Mouse (Mus musculus): ENCODE measurements at regions not wholly inside any gene's neighbourhood (a gene's known extent, or its start where the extent isn't known, plus 50 kb on each side); places are given as distances from the start of the nearest gene placed in this dataset.

DNA sequence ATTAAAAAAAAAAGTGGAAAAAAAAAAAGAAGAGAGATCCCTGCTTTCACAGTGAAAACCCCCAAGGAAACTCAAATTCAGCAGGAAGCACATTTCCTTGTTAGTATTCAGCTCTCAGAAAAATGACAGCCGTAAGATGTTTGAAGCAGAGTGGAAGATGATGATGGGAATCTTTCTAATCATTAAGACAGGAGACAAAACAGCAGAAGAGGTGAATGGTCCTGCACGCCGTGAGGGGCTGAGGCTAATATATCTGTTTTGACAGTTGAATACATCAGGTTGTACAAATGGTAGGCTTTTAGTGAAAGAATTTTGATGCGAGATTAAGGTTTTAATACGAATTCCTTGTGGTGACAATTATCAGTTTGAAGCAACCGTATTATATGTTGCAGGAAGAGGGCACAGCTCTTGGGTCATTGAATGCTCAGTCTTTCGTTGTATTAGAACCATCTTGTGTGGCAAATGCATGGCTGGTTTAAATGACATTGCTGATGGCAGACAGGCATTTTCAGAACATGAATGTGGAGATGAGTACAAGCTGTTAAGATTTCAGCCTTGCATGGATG, 649.3 kb downstream of the Hace1 start:
- intact Hi-C loops (cut with DNase I) = no loop called here
- DNase-seq (ENCODE audit: extremely low spot score in 1 of 2, low spot score in 2 of 2) = no peak

DNA sequence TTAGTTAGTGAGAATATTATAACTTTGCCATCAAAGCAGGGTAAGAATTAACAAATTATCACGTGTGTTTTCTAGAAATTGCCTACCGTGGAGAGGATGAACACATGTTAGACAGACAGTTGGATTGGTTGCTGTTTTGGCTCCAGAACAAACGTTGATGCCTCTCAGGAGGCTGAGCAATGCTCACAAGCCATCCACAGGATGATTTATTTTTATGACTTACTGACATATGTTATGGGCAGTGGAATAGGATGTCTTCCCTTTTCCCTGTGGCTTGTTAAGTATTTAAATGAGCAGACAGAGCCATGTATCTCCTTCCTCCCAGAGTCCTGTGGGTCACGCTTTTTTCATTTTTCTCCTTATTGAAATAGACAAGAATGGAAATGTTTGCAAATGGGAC, 652.0 kb downstream of the Hace1 start:
- intact Hi-C loops (cut with DNase I) = no loop called here
- no peak for DNase-seq (ENCODE audit: extremely low spot score in 1 of 2, low spot score in 2 of 2)

DNA sequence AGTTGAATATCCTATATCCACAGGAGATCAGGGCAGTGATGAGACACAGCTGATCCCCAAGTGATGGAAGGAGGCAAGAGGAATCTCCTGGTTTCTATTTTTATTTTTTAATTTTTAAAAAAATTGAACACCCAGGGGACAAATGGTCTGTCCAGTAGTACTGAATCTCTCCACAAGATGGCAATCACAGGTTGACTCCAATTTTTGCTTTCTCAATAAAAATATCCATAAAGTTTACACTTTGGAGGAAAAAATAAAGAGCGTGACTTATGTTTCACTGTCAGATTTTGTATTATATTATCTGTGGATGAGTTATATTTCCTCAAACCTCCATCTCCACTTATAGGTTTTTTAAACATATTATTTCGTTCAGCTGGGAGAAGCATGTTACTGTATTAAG, 658.0 kb downstream of the Hace1 start:
- intact Hi-C loops (cut with DNase I) = loop anchor here (5.0 kb wide), 1 partner anchor 592 kb away; no protein-coding TSS in a partner anchor
- peak in 1 of 2 experiments; percentile 15 for DNase-seq (ENCODE audit: extremely low spot score in 1 of 2, low spot score in 2 of 2)

DNA sequence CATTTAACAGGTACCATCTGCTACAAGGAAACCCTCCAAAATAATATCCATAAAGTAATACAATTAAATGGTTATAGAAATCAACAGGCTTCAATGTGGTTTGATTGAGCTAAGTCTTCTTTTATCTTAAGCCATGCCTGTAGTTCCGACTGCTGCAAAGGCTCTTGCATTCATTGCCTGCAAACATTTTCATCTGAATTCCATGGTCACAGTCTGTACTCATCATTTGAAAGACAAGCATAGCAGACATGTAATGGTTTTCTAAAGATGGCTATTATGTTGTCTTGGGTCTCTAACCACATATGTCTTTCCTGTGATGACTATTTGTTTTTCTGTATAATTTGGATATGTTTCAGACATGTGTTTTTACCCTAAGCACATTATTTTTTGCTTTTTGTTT, 677.9 kb downstream of the Hace1 start:
- intact Hi-C loops (cut with DNase I) = no loop called here
- DNase-seq (ENCODE audit: extremely low spot score in 1 of 2, low spot score in 2 of 2) = no peak

DNA sequence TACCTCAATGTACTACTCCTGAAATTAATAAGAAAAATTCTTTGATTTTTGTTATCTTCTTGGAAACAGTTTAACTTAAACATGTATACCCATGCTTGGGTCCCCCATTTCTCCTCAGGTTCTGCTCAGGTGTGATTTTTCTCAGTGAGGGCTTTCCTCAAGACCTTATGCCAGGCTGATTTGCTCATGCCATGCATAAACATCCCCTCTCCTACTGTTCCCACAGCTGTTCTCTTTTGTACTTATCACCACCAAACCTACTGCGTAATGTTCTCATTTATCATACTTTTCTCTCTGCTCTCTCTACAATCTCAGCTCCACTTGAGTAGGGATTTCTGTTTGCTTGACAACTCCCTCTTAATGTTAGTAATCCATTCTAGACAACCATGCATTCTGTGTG, 692.1 kb downstream of the Hace1 start:
- DNase-seq (ENCODE audit: extremely low spot score in 1 of 2, low spot score in 2 of 2) = no peak
- intact Hi-C loops (cut with DNase I) = no loop called here

DNA sequence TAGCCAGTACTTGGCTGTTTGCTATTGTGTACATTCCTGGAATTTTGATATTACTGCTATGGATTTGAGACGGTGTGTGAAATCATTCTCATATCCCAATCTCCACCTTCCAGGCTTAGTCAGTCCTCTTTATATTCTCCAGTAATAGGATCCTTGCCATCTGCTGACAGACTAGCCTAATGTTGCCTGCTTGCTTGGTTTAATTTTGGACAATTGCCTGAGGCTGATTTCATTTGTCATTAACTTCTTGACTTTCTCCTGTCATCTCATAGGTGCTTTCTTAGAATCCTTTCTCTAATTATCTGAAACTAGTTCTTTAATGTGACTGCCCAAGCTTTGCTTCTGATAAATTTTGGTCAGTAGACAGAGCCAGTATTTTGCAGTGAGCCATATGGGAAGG, 696.2 kb downstream of the Hace1 start:
- DNase-seq (ENCODE audit: extremely low spot score in 1 of 2, low spot score in 2 of 2) = no peak
- intact Hi-C loops (cut with DNase I) = no loop called here

DNA sequence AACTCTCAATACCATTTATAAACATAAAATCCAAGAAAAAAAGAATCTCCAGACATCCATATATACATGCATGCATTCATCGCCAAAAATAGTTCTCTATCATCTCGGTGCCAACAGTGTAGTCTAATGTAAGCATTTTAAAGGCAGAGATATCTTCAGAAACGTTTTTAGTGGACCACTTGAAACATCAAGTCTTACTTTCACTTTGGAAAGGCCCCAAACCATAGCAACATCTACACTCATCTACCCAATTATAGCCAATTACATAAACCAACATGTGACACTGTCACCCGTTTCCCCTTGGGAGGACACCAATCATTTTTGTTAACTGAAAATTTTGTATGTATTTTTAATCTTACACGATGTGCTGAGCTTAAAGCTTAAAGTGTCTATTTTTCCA, 716.7 kb downstream of the Hace1 start:
- intact Hi-C loops (cut with DNase I) = no loop called here
- peak in 1 of 2 experiments; percentile 19 for DNase-seq (ENCODE audit: extremely low spot score in 1 of 2, low spot score in 2 of 2)

DNA sequence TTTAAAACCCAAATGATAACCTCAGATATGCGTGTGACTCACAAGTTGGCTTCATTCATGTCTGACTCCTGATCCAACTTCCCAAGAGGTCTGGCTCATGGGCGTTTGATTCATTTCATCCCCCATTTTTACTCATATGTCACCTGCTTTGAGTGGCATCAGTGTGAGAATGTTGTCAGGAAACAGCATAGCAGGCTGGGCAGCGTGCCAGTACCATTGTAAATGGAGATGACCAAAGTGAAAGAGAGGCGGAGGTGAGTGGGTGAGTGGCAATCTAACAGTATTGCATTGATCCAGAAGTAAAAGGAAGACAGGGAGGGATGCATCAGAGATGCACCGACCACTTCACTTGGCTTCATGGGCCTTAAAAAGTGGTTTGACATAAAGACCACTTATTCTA, 720.7 kb downstream of the Hace1 start:
- DNase-seq (ENCODE audit: extremely low spot score in 1 of 2, low spot score in 2 of 2) = peak in 1 of 2 experiments; percentile 21
- intact Hi-C loops (cut with DNase I) = no loop called here

DNA sequence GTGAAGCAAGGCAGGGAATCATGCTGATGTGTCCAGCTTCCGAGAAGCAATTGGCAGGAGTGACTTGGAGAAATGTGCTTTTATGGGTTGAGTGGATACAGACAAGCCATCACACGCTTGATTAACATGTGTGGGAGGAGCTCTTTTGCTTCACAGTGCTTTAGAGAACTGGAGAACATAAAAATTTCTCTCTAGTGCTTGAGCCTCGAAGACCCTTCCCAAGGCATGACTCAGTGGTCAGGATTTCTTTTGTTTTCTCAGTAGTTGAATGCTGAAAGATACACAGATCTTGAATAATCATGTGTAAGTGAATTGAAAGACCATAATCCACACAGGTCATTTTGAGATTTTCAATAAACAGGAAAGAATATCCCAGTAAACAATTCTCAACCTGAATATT, 721.9 kb downstream of the Hace1 start:
- intact Hi-C loops (cut with DNase I) = no loop called here
- DNase-seq (ENCODE audit: extremely low spot score in 1 of 2, low spot score in 2 of 2) = no peak

DNA sequence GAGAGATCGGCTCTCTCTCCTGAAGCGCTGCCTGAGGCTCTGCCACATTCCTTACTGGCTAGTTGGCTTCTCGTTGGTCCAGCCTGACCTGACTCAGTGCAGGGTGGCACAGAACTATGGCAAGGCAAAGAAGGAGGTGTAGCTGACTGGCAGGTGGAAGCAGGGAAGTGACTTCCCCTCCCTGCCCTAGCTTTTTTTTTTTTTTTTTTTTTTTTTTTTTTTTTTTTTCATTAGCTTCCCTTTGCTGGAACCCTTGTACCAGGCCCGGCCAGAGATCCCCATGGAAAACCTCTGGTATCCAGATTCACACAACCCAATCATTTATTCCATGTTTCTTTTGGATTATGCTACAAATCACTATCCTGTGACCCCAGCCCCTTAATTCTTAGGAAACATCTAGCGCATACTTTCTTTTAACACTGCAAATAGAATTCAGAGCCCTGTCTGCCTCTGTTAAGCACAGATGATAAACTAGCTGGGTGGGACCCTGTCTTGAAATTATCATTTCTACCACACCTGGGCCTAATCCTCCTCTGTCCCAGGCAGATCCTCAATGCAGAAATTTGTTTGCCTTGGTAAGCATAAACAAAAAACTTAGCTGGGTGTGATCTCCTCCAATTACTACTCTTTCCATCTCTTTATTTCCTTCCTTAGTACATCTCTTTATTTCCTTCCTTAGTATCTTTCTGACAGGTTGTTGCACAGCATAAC, 742.9 kb downstream of the Hace1 start:
- DNase-seq (ENCODE audit: extremely low spot score in 1 of 2, low spot score in 2 of 2) = no peak
- intact Hi-C loops (cut with DNase I) = no loop called here

DNA sequence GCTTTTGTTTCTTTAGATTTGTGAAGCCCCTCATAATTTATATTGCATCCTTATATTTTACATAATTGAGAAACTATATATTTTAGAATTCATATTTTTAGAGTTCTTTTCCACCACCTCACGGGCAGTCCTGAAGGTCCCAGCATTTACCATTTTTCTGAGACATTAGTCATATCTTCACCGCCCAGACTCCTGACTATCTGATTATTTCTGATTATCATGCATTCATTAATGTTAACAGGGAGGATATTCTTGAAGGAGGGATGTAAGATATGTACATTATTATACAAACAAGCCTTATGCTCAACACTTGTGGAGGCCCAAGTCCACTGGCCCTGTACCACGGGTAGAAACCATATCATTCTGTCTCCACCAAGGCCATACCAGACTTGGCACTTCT, 743.4 kb downstream of the Hace1 start:
- intact Hi-C loops (cut with DNase I) = no loop called here
- DNase-seq (ENCODE audit: extremely low spot score in 1 of 2, low spot score in 2 of 2) = no peak

DNA sequence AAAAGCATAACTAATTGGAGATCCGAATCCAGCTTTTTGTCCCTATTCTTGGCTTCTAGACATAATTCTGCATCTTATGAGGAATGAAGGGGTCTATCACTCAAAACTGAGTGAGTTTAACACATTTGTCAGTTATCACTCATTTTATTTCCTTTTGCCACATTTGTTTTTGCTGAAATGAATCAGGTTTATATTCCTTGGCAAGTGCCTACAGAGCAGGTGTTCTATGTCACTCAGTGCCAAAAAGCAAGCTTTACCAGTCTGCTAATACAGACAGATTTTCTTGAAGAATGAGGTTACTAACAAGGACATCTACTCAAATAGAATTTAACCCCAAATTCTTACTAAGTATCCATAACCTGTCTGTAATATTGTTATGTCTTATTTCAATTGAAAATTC, 751.4 kb downstream of the Hace1 start:
- no peak for DNase-seq (ENCODE audit: extremely low spot score in 1 of 2, low spot score in 2 of 2)
- intact Hi-C loops (cut with DNase I) = no loop called here

DNA sequence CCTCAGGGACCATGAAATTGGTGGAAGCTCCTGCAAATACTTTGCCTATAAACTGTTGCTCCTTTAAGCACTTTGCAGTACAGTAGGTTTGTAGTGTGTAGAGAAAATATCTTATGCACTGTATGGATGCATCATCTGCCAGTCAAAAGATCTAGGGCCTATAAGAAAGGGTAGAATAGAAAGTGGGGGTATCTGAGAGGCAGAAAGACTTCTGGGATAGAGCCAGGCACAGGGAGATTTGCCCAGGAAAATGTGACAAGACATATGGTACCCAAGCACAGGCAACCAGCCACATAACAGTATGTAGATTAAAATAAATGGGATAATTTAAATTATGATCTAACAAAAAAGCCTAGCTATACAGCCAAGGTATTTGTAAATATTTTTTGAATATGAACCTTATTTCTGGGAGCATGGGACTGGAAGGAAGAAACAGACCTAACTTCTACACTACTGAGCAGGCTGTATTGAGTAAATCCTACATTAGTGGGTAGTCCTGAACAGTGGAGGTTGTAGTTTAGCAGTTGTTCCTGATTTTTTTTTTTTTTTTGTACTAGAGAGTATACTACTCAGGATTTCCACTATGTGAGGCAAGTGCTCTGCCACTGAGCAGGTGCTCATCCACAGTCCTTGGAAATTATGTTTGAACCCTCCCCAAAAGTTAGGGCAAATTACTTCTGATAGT, 754.1 kb downstream of the Hace1 start:
- peak in 1 of 2 experiments; percentile 20 for DNase-seq (ENCODE audit: extremely low spot score in 1 of 2, low spot score in 2 of 2)
- intact Hi-C loops (cut with DNase I) = no loop called here

DNA sequence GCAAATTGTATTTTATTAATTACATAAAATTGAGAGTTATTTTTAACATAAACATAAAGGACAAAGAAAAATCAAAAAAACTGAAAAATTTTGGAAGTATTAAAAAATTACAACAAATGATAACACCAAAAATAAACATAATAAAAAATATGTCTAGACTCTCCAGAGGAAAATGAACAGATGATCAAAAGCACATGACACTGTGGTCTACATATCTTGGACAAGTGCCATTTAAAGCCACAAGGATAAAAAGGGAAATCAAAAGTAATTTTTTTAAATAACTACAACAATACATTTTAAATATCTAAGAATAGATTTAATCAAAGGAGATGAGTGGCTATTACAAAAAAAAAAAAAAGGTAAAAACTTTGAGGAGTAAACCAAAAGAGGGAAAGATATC, 755.6 kb downstream of the Hace1 start:
- intact Hi-C loops (cut with DNase I) = no loop called here
- no peak for DNase-seq (ENCODE audit: extremely low spot score in 1 of 2, low spot score in 2 of 2)

DNA sequence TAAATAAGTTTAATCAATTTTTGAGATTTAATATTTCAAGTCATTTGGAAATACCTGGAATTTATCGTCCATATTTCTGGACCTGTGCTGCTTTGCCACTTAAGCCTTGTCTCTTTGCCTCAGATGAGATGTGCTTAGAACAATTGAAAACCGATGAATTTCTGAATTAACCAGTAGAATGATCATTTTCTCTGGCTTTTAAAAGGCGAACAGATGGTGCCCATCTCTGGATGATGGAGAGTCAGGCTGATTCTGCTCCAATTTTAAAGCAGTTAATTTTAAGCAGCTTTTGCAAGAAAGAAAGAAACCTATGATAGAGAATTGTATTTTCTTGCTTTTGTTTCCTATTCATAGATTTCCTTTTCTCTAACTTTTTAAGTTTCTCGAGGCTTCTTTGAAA, 767.7 kb downstream of the Hace1 start:
- intact Hi-C loops (cut with DNase I) = no loop called here
- no peak for DNase-seq (ENCODE audit: extremely low spot score in 1 of 2, low spot score in 2 of 2)

DNA sequence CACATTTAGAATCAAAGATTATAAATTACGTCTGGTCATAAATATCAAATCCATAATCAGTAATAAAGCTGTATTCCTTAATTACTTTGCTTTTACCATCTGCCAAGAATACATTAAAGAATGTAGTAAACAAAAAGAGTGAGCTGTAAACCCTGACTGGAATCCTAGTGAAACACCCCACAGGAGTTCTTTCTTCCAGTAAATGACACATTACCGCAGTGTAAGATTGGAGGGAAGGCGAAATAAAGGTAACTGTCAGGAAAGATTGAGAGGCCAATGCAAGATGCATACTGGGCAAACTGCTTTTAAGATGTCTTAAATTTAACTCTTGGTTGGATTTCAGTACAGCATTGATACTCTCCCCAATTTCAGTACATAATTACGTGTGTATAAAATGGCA, 772.0 kb downstream of the Hace1 start:
- DNase-seq (ENCODE audit: extremely low spot score in 1 of 2, low spot score in 2 of 2) = no peak
- intact Hi-C loops (cut with DNase I) = no loop called here

DNA sequence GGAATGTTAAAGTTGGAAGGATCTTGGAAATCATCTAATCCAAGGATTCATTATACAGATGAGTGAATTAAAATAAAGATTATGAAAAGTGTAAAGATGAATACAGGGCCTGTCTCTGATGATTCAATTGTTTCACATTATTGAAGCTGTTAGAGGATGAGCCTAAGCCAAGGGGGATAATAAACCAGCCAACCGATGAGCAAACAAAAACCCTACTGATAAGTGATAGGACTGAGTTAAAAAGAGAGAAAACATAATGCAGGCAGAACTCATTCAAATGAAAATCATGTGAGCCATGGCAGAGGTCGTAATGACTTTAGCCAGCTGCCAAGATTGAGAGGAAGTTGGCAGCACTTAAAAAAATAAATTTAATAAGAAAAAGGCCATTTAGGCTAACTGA, 772.6 kb downstream of the Hace1 start:
- intact Hi-C loops (cut with DNase I) = no loop called here
- no peak for DNase-seq (ENCODE audit: extremely low spot score in 1 of 2, low spot score in 2 of 2)

DNA sequence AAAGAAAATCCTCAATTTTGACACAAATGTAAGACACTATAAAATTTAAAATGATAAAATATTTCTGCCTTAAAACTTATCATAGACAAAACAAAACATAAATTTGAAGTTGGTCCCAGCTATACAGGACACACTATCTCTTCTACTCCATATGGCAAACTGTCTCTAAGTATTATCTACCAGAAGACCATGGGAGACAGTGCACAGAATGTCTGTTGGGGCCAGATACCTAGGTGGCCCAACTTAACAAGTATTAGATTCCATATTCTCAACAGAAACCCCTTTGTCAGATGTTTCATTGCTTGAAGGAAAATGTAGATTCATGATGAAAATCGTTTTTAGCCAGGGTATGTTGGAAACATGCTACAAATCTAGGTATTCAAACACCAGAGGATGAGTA, 779.1 kb downstream of the Hace1 start:
- intact Hi-C loops (cut with DNase I) = no loop called here
- DNase-seq (ENCODE audit: extremely low spot score in 1 of 2, low spot score in 2 of 2) = no peak

DNA sequence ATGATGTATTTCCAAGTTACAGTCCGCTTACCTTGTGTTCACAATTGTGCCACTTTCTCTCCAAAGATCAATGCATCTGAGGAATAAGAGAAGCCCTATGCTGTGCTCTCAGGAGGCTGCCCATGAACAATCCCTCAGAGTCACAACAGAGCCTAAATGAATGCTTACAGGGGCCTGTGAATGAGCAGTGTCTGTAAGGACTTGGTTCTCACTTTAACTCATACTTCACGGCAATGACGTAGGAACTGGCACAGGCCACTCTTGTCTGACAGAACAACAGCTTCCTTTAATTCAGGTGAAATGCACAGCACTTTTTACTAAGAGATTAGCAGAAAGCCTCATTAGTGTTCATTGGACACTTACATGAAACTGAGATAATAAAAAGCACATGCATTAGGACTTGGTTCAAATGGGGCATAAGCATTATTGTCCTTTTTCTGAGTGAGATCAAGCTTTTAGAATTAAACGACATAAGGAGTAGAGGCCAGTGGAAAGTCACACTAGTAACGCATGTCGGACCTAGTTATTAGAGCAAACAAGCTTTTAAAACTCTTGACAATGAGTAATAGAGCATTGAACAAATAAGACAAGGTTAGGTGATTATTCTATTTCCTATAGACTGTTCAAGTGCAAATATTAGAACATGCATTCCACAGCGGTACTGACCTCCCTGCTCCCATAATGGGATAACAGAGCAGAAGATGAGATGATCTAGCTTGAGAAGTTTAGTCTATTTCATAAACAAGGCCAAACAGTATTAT, 796.3 kb downstream of the Hace1 start:
- intact Hi-C loops (cut with DNase I) = no loop called here
- DNase-seq (ENCODE audit: extremely low spot score in 1 of 2, low spot score in 2 of 2) = no peak

DNA sequence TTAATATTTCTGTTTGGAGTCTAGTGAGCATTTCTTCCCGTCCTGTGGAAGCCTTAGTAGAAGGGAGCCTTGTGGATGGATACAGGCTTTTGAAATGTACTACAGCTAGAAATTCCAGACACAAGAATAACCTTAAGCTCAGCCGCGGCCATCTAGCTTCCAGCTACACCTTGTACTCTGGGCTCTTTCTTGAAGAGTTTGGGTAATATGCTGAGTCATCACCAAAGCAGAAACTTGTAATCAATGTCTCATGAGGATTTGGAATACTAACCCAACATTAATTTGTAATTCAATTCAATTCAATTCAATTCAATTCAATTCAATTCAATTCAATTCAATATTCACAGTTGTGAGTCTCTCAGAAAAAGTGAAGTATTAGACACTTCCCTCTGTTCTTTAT, 797.0 kb downstream of the Hace1 start:
- intact Hi-C loops (cut with DNase I) = no loop called here
- DNase-seq (ENCODE audit: extremely low spot score in 1 of 2, low spot score in 2 of 2) = no peak

All from left cerebral cortex, postnatal 10 days (tissue).